Mouse (Mus musculus): ENCODE data around the gene Liph. TPM values are rescaled to one million over a fixed set of nuclear protein-coding genes. Genes with fewer than 3 reads are reported as not detected.
"Not testable (repeated sequence)": the region's sequence is repeated elsewhere in the genome, so short reads cannot be mapped to it uniquely, and the experiment has no call there.

Liph gene
- polyA plus RNA-seq, 1 experiment from 2014 or later, result 0.49 TPM

- WGBS, result 69% methylated on average over 3 of the region's 5 CpGs
- ATAC-seq (ENCODE audit: low FRiP score), result no peak
These were observed 25.6 kb downstream of the Liph start for GRCm38 (mm10) chr16:21969874-21970273.

GRCm38 (mm10) chr16:21965576-21965975 lies 29.9 kb downstream of the Liph start:
- H3K4me2 ChIP-seq (replicated peaks), result no peak overlapping the region
- H3K36me3 ChIP-seq, result no peaks in the 10 kb centered on the region
- no peak overlapping the region for H3K9ac ChIP-seq
- no peak for ATAC-seq (ENCODE audit: low FRiP score)
- no peaks in the 10 kb centered on the region for H3K4me1 ChIP-seq
- H3K27me3 ChIP-seq, result no peaks in the 10 kb centered on the region
- H3K27ac ChIP-seq, result no peak overlapping the region
- H3K9me3 ChIP-seq (replicated peaks), result no peaks in the 10 kb centered on the region
- 89% methylated on average over 3 of the region's 3 CpGs for WGBS
- H3K4me3 ChIP-seq, result no peak overlapping the region

More at GRCm38 (mm10) chr16:21969874-21970273, 25.6 kb downstream of the Liph start:
- Histone ChIP-seq H3K4me2 (replicated peaks) (no peak overlapping the region), H3K36me3 (no peaks in the 10 kb centered on the region), H3K9me3 (replicated peaks) (no peaks in the 10 kb centered on the region), H3K9ac (no peak overlapping the region), H3K27me3 (no peaks in the 10 kb centered on the region; the same call in 1 of the 2 replicates), H3K4me1 (no peaks in the 10 kb centered on the region), H3K4me3 (no peak overlapping the region), H3K27ac (no peak overlapping the region)

- H3K4me2 ChIP-seq (replicated peaks), result no peak overlapping the region
- H3K27ac ChIP-seq, result no peak overlapping the region
- no peaks in the 10 kb centered on the region for H3K9me3 ChIP-seq (replicated peaks)
- ATAC-seq (ENCODE audit: low FRiP score), result no peak
- H3K36me3 ChIP-seq, result no peaks in the 10 kb centered on the region
- no peak overlapping the region for H3K4me3 ChIP-seq
- H3K27me3 ChIP-seq, result no peaks in the 10 kb centered on the region
- H3K4me1 ChIP-seq, result no peaks in the 10 kb centered on the region
- 81% methylated on average over 12 of the region's 12 CpGs for WGBS
- no peak overlapping the region for H3K9ac ChIP-seq
These were observed 39.9 kb downstream of the Liph start for GRCm38 (mm10) chr16:21955591-21955990.

GRCm38 (mm10) chr16:21946761-21947715 lies 48.4 kb downstream of the Liph start, which contains the start of gene Tmem41a:
Gene Tmem41a (minus strand): TSS chr16:21947552.
- ATAC-seq (ENCODE audit: low FRiP score), result peak; percentile 97
- 1% methylated on average over 63 of the region's 63 CpGs for WGBS
- peak within 1 kb of the TSS; percentile 77 for H3K4me3 ChIP-seq
- H3K4me1 ChIP-seq, result 0 out of 2 replicates have a peak, but pooled peaks cover 3% of the 10 kb centered on the region
- no peaks in the 10 kb centered on the region for H3K36me3 ChIP-seq
- peak within 1 kb of the TSS; percentile 78 for H3K9ac ChIP-seq
- no peaks in the 10 kb centered on the region for H3K27me3 ChIP-seq
- H3K4me2 ChIP-seq (replicated peaks), result peak within 1 kb of the TSS; percentile 69
- no peaks in the 10 kb centered on the region for H3K9me3 ChIP-seq (replicated peaks)
- H3K27ac ChIP-seq, result peak within 1 kb of the TSS; percentile 48; the same call in 1 of the 2 replicates

- no peak for ATAC-seq (ENCODE audit: low FRiP score)
- Histone ChIP-seq H3K27ac (no peak overlapping the region), H3K9me3 (replicated peaks) (no peaks in the 10 kb centered on the region), H3K4me1 (no peaks in the 10 kb centered on the region), H3K27me3 (no peaks in the 10 kb centered on the region), H3K4me2 (replicated peaks) (no peak overlapping the region), H3K9ac (no peak overlapping the region), H3K36me3 (peaks cover 70% of the 10 kb centered on the region), H3K4me3 (no peak overlapping the region)
- WGBS, result 80% methylated on average over 13 of the region's 13 CpGs
These were observed 67.0 kb downstream of the Liph start for GRCm38 (mm10) chr16:21928471-21928870.

GRCm38 (mm10) chr16:21916681-21917080 lies 78.8 kb downstream of the Liph start:
- no peak overlapping the region for H3K4me2 ChIP-seq (replicated peaks)
- H3K9ac ChIP-seq, result no peak overlapping the region
- H3K4me1 ChIP-seq, result no peaks in the 10 kb centered on the region
- WGBS, result 68% methylated on average over 7 of the region's 7 CpGs
- no peak overlapping the region for H3K27ac ChIP-seq
- H3K27me3 ChIP-seq, result no peaks in the 10 kb centered on the region
- no peak for ATAC-seq (ENCODE audit: low FRiP score)
- no peak overlapping the region for H3K4me3 ChIP-seq
- no peaks in the 10 kb centered on the region for H3K9me3 ChIP-seq (replicated peaks)
- H3K36me3 ChIP-seq, result peaks cover 54% of the 10 kb centered on the region

GRCm38 (mm10) chr16:21913347-21913746 lies 82.1 kb downstream of the Liph start:
- no peak for ATAC-seq (ENCODE audit: low FRiP score)
- Histone ChIP-seq H3K4me1 (no peaks in the 10 kb centered on the region), H3K27me3 (no peaks in the 10 kb centered on the region), H3K9me3 (replicated peaks) (no peaks in the 10 kb centered on the region), H3K36me3 (peaks cover 59% of the 10 kb centered on the region), H3K27ac (no peak overlapping the region), H3K4me3 (no peak overlapping the region), H3K4me2 (replicated peaks) (no peak overlapping the region), H3K9ac (no peak overlapping the region)
- WGBS, result 93% methylated on average over 6 of the region's 6 CpGs

GRCm38 (mm10) chr16:21908906-21909305 lies 86.6 kb downstream of the Liph start:
- WGBS, result 40% methylated on average over 6 of the region's 8 CpGs
- not testable (repeated sequence) for H3K4me1 ChIP-seq; ATAC-seq (ENCODE audit: low FRiP score); H3K4me2 ChIP-seq (replicated peaks); H3K27me3 ChIP-seq; H3K9me3 ChIP-seq (replicated peaks); H3K4me3 ChIP-seq; H3K27ac ChIP-seq; H3K9ac ChIP-seq
- H3K36me3 ChIP-seq, result peaks cover 61% of the 10 kb centered on the region

- Histone ChIP-seq H3K9me3 (replicated peaks) (no peaks in the 10 kb centered on the region), H3K9ac (no peak overlapping the region), H3K36me3 (peaks cover 48% of the 10 kb centered on the region), H3K4me1 (no peaks in the 10 kb centered on the region), H3K27ac (no peak overlapping the region), H3K27me3 (no peaks in the 10 kb centered on the region), H3K4me3 (no peak overlapping the region), H3K4me2 (replicated peaks) (no peak overlapping the region)
- WGBS, result 95% methylated on average over 6 of the region's 6 CpGs
- ATAC-seq (ENCODE audit: low FRiP score), result no peak
These were observed 88.6 kb downstream of the Liph start for GRCm38 (mm10) chr16:21906902-21907301.

GRCm38 (mm10) chr16:21905996-21906395 lies 89.5 kb downstream of the Liph start:
- no peak overlapping the region for H3K4me3 ChIP-seq
- H3K9ac ChIP-seq, result no peak overlapping the region
- ATAC-seq (ENCODE audit: low FRiP score), result no peak
- peaks cover 48% of the 10 kb centered on the region for H3K36me3 ChIP-seq
- no peaks in the 10 kb centered on the region for H3K4me1 ChIP-seq
- no peak overlapping the region for H3K4me2 ChIP-seq (replicated peaks)
- 89% methylated on average over 7 of the region's 7 CpGs for WGBS
- H3K27me3 ChIP-seq, result no peaks in the 10 kb centered on the region
- H3K9me3 ChIP-seq (replicated peaks), result no peaks in the 10 kb centered on the region
- no peak overlapping the region for H3K27ac ChIP-seq

GRCm38 (mm10) chr16:21904636-21905035 lies 90.8 kb downstream of the Liph start:
- H3K4me1 ChIP-seq, result no peaks in the 10 kb centered on the region
- H3K4me3 ChIP-seq, result no peak overlapping the region
- no peak overlapping the region for H3K9ac ChIP-seq
- no peaks in the 10 kb centered on the region for H3K9me3 ChIP-seq (replicated peaks)
- H3K27ac ChIP-seq, result no peak overlapping the region
- no peak for ATAC-seq (ENCODE audit: low FRiP score)
- H3K36me3 ChIP-seq, result peaks cover 40% of the 10 kb centered on the region
- H3K4me2 ChIP-seq (replicated peaks), result no peak overlapping the region
- 89% methylated on average over 10 of the region's 10 CpGs for WGBS
- no peaks in the 10 kb centered on the region for H3K27me3 ChIP-seq
